Mouse (Mus musculus) heart, postnatal 36 days (tissue): ENCODE measurements around the gene Dexi. TPM values are rescaled to one million over a fixed set of nuclear protein-coding genes. Genes with fewer than 3 reads are reported as not detected.

ENCODE experiments used
- DNase-seq, 2 experiments: peaks; one replicate each; pipeline ENCODE4 v3.0.0; 2021 to 2022
- intact Hi-C: fragments of 180-260 bp; cut with DNase I; formaldehyde crosslinking; loops from one replicate; pipeline ENCODE4 v1.15.1; 2025
- total RNA-seq, 2 experiments: library from RNA; stranded (reverse); gene quantifications; 2 replicates each; pipeline ENCODE4 v1.2.3; 2021

The Dexi gene
- 10 to 100 TPM; 37.1 to 37.6 TPM for total RNA-seq

- DNase-seq = peak; percentile 92
These were observed at the start of gene Dexi for GRCm38 (mm10) chr16:10542698-10543365. Dexi (minus strand) TSS chr16:10543054.

GRCm38 (mm10) chr16:10586546-10586945 is 43.7 kb upstream of the Dexi start:
- DNase-seq = no peak
- intact Hi-C loops = no loop called here

More at GRCm38 (mm10) chr16:10542698-10543365, at the start of gene Dexi:
- intact Hi-C loops = loop anchor here (10.0 kb wide), 1 partner anchor 712 kb away; the partner anchor contains the start of gene Gspt1

GRCm38 (mm10) chr16:10585165-10585564 is 42.3 kb upstream of the Dexi start:
- intact Hi-C loops = no loop called here
- no peak for DNase-seq

GRCm38 (mm10) chr16:10581234-10581898 is 38.5 kb upstream of the Dexi start:
- intact Hi-C loops = no loop called here
- no peak for DNase-seq

- no peak for DNase-seq
- intact Hi-C loops = no loop called here
These were observed 35.5 kb upstream of the Dexi start for GRCm38 (mm10) chr16:10578376-10578775.

- intact Hi-C loops = no loop called here
- no peak for DNase-seq
These were observed 34.7 kb upstream of the Dexi start for GRCm38 (mm10) chr16:10577548-10577947.

GRCm38 (mm10) chr16:10575915-10576314 is 33.1 kb upstream of the Dexi start:
- intact Hi-C loops = no loop called here
- no peak for DNase-seq

GRCm38 (mm10) chr16:10574936-10575335 is 32.1 kb upstream of the Dexi start:
- intact Hi-C loops = no loop called here
- DNase-seq = no peak

- no peak for DNase-seq
- intact Hi-C loops = loop anchor here (2.0 kb wide), 1 partner anchor 215 kb away; no protein-coding TSS in a partner anchor
These were observed 29.0 kb upstream of the Dexi start for GRCm38 (mm10) chr16:10571820-10572219.

- intact Hi-C loops = loop anchor here (1.0 to 2.0 kb wide), 3 partner anchors 216 to 298 kb away; no protein-coding TSS in a partner anchor
- peak; percentile 66 to 70 for DNase-seq
These were observed 27.9 kb upstream of the Dexi start for GRCm38 (mm10) chr16:10570708-10571107.

GRCm38 (mm10) chr16:10569809-10570395 is 27.0 kb upstream of the Dexi start:
- DNase-seq = no peak
- intact Hi-C loops = loop anchor here (1.0 to 10.0 kb wide), 4 partner anchors 217 to 465 kb away; no protein-coding TSS in a partner anchor

- intact Hi-C loops = loop anchor here (10.0 kb wide), 1 partner anchor 468 kb away; no protein-coding TSS in a partner anchor
- no peak for DNase-seq
These were observed 24.3 kb upstream of the Dexi start for GRCm38 (mm10) chr16:10567153-10567552.

- intact Hi-C loops = loop anchor here (10.0 kb wide), 1 partner anchor 469 kb away; no protein-coding TSS in a partner anchor
- peak; percentile 72 to 73 for DNase-seq
These were observed 22.5 kb upstream of the Dexi start for GRCm38 (mm10) chr16:10565278-10565885.

- intact Hi-C loops = loop anchor here (10.0 kb wide), 1 partner anchor 475 kb away; no protein-coding TSS in a partner anchor
- DNase-seq = no peak
These were observed 17.1 kb upstream of the Dexi start for GRCm38 (mm10) chr16:10559991-10560390.

- intact Hi-C loops = no loop called here
- no peak for DNase-seq
These were observed 11.0 kb upstream of the Dexi start for GRCm38 (mm10) chr16:10553858-10554257.

GRCm38 (mm10) chr16:10551592-10551991 is 8.7 kb upstream of the Dexi start:
- intact Hi-C loops = no loop called here
- no peak for DNase-seq

GRCm38 (mm10) chr16:10549600-10549999 is 6.7 kb upstream of the Dexi start:
- DNase-seq = no peak
- intact Hi-C loops = loop anchor here (10.0 kb wide), 1 partner anchor 705 kb away; the partner anchor contains the start of gene Gspt1

- DNase-seq = no peak
- intact Hi-C loops = loop anchor here (10.0 kb wide), 1 partner anchor 706 kb away; the partner anchor contains the start of gene Gspt1
These were observed 6.1 kb upstream of the Dexi start for GRCm38 (mm10) chr16:10548938-10549337.

GRCm38 (mm10) chr16:10546865-10547264 is 4.0 kb upstream of the Dexi start:
- DNase-seq = no peak
- intact Hi-C loops = loop anchor here (10.0 kb wide), 1 partner anchor 708 kb away; the partner anchor contains the start of gene Gspt1

GRCm38 (mm10) chr16:10544995-10545622 is 2.3 kb upstream of the Dexi start, which contains the start of gene Clec16a:
Clec16a (plus strand) TSS chr16:10545339.
- peak; percentile 95 to 96 for DNase-seq
- intact Hi-C loops = loop anchor here (10.0 kb wide), 1 partner anchor 710 kb away; the partner anchor contains the start of gene Gspt1
